Mouse (Mus musculus): ENCODE measurements around the gene Obox2.
"Not testable (repeated sequence)": the region's sequence is repeated elsewhere in the genome, so short reads cannot be mapped to it uniquely, and the experiment has no call there.

Obox2 gene

GRCm38 (mm10) chr7:15388421-15388998 is at the start of gene Obox2, which contains the start of gene Obox1:
Gene Obox2, plus strand, starts transcription at chr7:15388721.
Gene Obox1, plus strand, starts transcription at chr7:15388948.
- not testable (repeated sequence) for DNase-seq

DNA sequence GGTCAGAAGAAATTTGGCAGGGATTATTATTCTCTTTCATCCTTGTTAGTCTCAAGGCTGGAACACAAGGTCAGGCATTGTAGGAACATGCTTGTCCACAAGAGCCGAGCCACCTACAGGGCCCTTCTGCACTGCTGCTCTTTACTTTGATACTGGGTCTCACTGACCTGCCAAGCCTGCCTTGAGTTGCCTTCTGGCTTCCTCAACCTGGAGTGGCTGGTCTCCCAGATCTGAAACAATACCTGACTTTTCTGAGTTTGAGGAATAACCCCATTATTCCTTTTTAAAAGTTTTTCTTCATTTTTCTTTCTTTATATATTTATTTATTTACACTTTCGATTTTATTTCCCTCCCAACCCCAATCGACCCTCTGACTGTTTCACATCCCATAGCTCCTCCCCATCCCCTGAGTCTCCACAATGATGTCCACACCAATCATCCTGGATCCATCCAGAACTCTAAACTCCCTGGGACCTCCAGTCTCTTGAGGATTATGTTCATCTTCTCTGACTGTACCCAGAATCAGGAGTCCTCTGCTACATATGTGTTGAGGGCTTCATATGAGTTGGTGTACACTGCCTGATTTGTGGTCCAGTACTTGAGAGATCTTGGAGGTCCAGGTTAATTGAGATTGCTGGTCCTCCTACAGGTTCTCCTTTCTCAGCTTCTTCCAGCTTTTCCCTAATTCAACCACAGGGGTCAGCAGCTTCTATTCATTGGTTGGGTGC is 10.8 kb downstream of the Obox2 start:
- DNase-seq: not testable (repeated sequence)

- not testable (repeated sequence) for DNase-seq
Measured at GRCm38 (mm10) chr7:15406816-15407215, 18.3 kb downstream of the Obox2 start.

DNA sequence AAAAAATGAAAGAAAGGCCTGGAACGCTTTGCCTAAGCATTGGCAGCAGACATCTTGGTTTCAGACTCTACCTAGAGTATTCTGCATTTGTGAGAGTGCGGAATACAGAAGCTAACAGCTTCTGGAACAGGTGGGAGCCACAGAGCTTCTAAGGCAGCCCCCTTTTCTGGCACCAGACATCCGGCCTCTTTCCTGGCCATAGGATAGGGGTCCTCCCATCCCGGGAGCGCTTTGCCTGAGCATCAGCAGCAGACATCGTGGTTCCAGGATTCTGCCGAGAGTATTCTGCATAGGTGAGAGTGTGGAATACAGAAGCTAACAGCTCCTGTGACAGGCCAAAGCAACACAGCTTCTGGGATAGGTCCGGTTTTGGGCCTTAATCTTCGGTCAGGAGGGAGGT is 29.5 kb downstream of the Obox2 start:
- not testable (repeated sequence) for DNase-seq

DNA sequence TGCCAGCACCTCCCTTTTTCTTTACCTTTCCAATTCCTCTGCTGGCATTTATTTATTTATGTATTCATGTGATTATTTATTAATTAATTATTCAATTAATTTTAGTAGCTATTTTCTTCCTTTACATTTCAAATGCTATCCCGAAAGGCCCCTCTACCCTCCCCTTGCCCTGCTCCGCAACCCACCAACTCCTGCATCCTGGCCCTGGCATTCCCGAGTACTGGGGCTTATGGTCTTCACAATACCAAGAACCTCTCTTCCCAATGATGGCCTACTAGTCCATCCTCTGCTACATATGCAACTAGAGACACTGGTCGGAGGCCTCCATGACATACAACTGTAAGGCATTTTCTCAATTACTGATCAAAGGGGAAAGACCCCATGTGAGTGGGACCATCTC is 37.0 kb downstream of the Obox2 start:
- DNase-seq: not testable (repeated sequence)
